Mouse (Mus musculus): ENCODE results near the gene Stard3. TPM values are rescaled to one million over a fixed set of nuclear protein-coding genes. Genes with fewer than 3 reads are reported as not detected.
A peak's percentile ranks its signal among the peaks of the same experiment; 100 is the strongest.
"Not testable (repeated sequence)": the region's sequence is repeated elsewhere in the genome, so short reads cannot be mapped to it uniquely, and the experiment has no call there.

Gene Stard3
- polyA plus RNA-seq, 1 experiment from 2014 or later = 39.6 TPM

- ATAC-seq (replicated peaks; ENCODE audit: insufficient number of reproducible peaks, low FRiP score, low TSS enrichment) = no peak
- Histone ChIP-seq H3K9me3 (replicated peaks; ENCODE audit: control insufficient read depth, low read length) (no peaks in the 10 kb centered on the region), H3K27me3 (ENCODE audit: control insufficient read depth, insufficient read depth, low read length) (peaks cover 8% of the 10 kb centered on the region), H3K4me1 (ENCODE audit: control insufficient read depth, insufficient read depth, low read length) (peaks cover 38% of the 10 kb centered on the region), H3K27ac (ENCODE audit: low read depth, low read length) (peak overlapping the region; percentile 10; the same call in 1 of the 2 replicates), H3K4me3 (ENCODE audit: low read depth, low read length) (no peak overlapping the region), H3K36me3 (ENCODE audit: control insufficient read depth, insufficient read depth, low read length) (peaks cover 13% of the 10 kb centered on the region), H3K9ac (ENCODE audit: low read depth, low read length) (no peak overlapping the region), H3K4me2 (no peak overlapping the region)
- 93% methylated on average over 2 of the region's 2 CpGs for WGBS (ENCODE audit: insufficient replicate concordance)
These were observed 23.5 kb downstream of the Stard3 start for GRCm38 (mm10) chr11:98381651-98382050.

GRCm38 (mm10) chr11:98382405-98382804 lies 24.2 kb downstream of the Stard3 start:
- not testable (repeated sequence) for H3K4me2 ChIP-seq; H3K9ac ChIP-seq (ENCODE audit: low read depth, low read length); H3K36me3 ChIP-seq (ENCODE audit: control insufficient read depth, insufficient read depth, low read length); H3K4me3 ChIP-seq (ENCODE audit: low read depth, low read length); H3K27ac ChIP-seq (ENCODE audit: low read depth, low read length); H3K9me3 ChIP-seq (replicated peaks; ENCODE audit: control insufficient read depth, low read length); ATAC-seq (replicated peaks; ENCODE audit: insufficient number of reproducible peaks, low FRiP score, low TSS enrichment)
- peaks cover 10% of the 10 kb centered on the region for H3K27me3 ChIP-seq (ENCODE audit: control insufficient read depth, insufficient read depth, low read length)
- WGBS (ENCODE audit: insufficient replicate concordance) = 18% methylated on average over 2 of the region's 2 CpGs
- H3K4me1 ChIP-seq (ENCODE audit: control insufficient read depth, insufficient read depth, low read length) = peaks cover 31% of the 10 kb centered on the region

- Histone ChIP-seq H3K4me1 (ENCODE audit: control insufficient read depth, insufficient read depth, low read length) (peaks cover 40% of the 10 kb centered on the region), H3K4me2 (peak within 1 kb of the TSS; percentile 74), H3K9me3 (replicated peaks; ENCODE audit: control insufficient read depth, low read length) (no peaks in the 10 kb centered on the region), H3K4me3 (ENCODE audit: low read depth, low read length) (peak within 1 kb of the TSS; percentile 47), H3K27me3 (ENCODE audit: control insufficient read depth, insufficient read depth, low read length) (peaks cover 19% of the 10 kb centered on the region), H3K27ac (ENCODE audit: low read depth, low read length) (peak within 1 kb of the TSS; percentile 92), H3K9ac (ENCODE audit: low read depth, low read length) (peak within 1 kb of the TSS; percentile 80), H3K36me3 (ENCODE audit: control insufficient read depth, insufficient read depth, low read length) (peaks cover 3% of the 10 kb centered on the region; the same call in 1 of the 2 replicates)
- 24% methylated on average over 14 of the region's 14 CpGs for WGBS (ENCODE audit: insufficient replicate concordance)
- ATAC-seq (replicated peaks; ENCODE audit: insufficient number of reproducible peaks, low FRiP score, low TSS enrichment) = peak; percentile 24; the same call in 1 of the 2 replicates
These were observed 25.3 kb downstream of the Stard3 start, which contains the start of gene Tcap for GRCm38 (mm10) chr11:98383261-98384030. Gene Tcap (plus strand): TSS chr11:98383811.

- no peaks in the 10 kb centered on the region; the same call in 1 of the 2 replicates for H3K36me3 ChIP-seq (ENCODE audit: control insufficient read depth, insufficient read depth, low read length)
- peak overlapping the region; percentile 92 for H3K27ac ChIP-seq (ENCODE audit: low read depth, low read length)
- ATAC-seq (replicated peaks; ENCODE audit: insufficient number of reproducible peaks, low FRiP score, low TSS enrichment) = no peak
- peaks cover 19% of the 10 kb centered on the region for H3K27me3 ChIP-seq (ENCODE audit: control insufficient read depth, insufficient read depth, low read length)
- H3K9me3 ChIP-seq (replicated peaks; ENCODE audit: control insufficient read depth, low read length) = no peaks in the 10 kb centered on the region
- WGBS (ENCODE audit: insufficient replicate concordance) = 59% methylated on average over 20 of the region's 20 CpGs
- H3K9ac ChIP-seq (ENCODE audit: low read depth, low read length) = peak overlapping the region; percentile 80
- H3K4me2 ChIP-seq = peak overlapping the region; percentile 74
- peak overlapping the region; percentile 47 for H3K4me3 ChIP-seq (ENCODE audit: low read depth, low read length)
- peaks cover 42% of the 10 kb centered on the region for H3K4me1 ChIP-seq (ENCODE audit: control insufficient read depth, insufficient read depth, low read length)
These were observed 26.0 kb downstream of the Stard3 start for GRCm38 (mm10) chr11:98384216-98384615.

- H3K9me3 ChIP-seq (replicated peaks; ENCODE audit: control insufficient read depth, low read length) = no peaks in the 10 kb centered on the region
- H3K4me2 ChIP-seq = peak overlapping the region; percentile 74
- peak overlapping the region; percentile 47 for H3K4me3 ChIP-seq (ENCODE audit: low read depth, low read length)
- ATAC-seq (replicated peaks; ENCODE audit: insufficient number of reproducible peaks, low FRiP score, low TSS enrichment) = no peak
- H3K36me3 ChIP-seq (ENCODE audit: control insufficient read depth, insufficient read depth, low read length) = no peaks in the 10 kb centered on the region; the same call in 1 of the 2 replicates
- H3K4me1 ChIP-seq (ENCODE audit: control insufficient read depth, insufficient read depth, low read length) = peaks cover 36% of the 10 kb centered on the region
- peaks cover 19% of the 10 kb centered on the region for H3K27me3 ChIP-seq (ENCODE audit: control insufficient read depth, insufficient read depth, low read length)
- 51% methylated on average over 8 of the region's 8 CpGs for WGBS (ENCODE audit: insufficient replicate concordance)
- H3K27ac ChIP-seq (ENCODE audit: low read depth, low read length) = peak overlapping the region; percentile 92
- H3K9ac ChIP-seq (ENCODE audit: low read depth, low read length) = peak overlapping the region; percentile 80
These were observed 26.8 kb downstream of the Stard3 start for GRCm38 (mm10) chr11:98384721-98385637.

GRCm38 (mm10) chr11:98385638-98386585 lies 27.7 kb downstream of the Stard3 start, which contains the start of gene Pnmt:
Gene Pnmt (plus strand): TSS chr11:98386450.
- peaks cover 42% of the 10 kb centered on the region for H3K4me1 ChIP-seq (ENCODE audit: control insufficient read depth, insufficient read depth, low read length)
- peak within 1 kb of the TSS; percentile 74 for H3K4me2 ChIP-seq
- H3K27ac ChIP-seq (ENCODE audit: low read depth, low read length) = no peak within 1 kb of the TSS
- H3K36me3 ChIP-seq (ENCODE audit: control insufficient read depth, insufficient read depth, low read length) = no peaks in the 10 kb centered on the region
- H3K9ac ChIP-seq (ENCODE audit: low read depth, low read length) = peak within 1 kb of the TSS; percentile 80
- peaks cover 19% of the 10 kb centered on the region for H3K27me3 ChIP-seq (ENCODE audit: control insufficient read depth, insufficient read depth, low read length)
- WGBS (ENCODE audit: insufficient replicate concordance) = 44% methylated on average over 25 of the region's 25 CpGs
- no peak for ATAC-seq (replicated peaks; ENCODE audit: insufficient number of reproducible peaks, low FRiP score, low TSS enrichment)
- no peaks in the 10 kb centered on the region for H3K9me3 ChIP-seq (replicated peaks; ENCODE audit: control insufficient read depth, low read length)
- peak within 1 kb of the TSS; percentile 47; the same call in 1 of the 2 replicates for H3K4me3 ChIP-seq (ENCODE audit: low read depth, low read length)

GRCm38 (mm10) chr11:98386596-98386995 lies 28.4 kb downstream of the Stard3 start:
- WGBS (ENCODE audit: insufficient replicate concordance) = 12% methylated on average over 24 of the region's 24 CpGs
- peaks cover 47% of the 10 kb centered on the region for H3K4me1 ChIP-seq (ENCODE audit: control insufficient read depth, insufficient read depth, low read length)
- no peak for ATAC-seq (replicated peaks; ENCODE audit: insufficient number of reproducible peaks, low FRiP score, low TSS enrichment)
- peaks cover 19% of the 10 kb centered on the region for H3K27me3 ChIP-seq (ENCODE audit: control insufficient read depth, insufficient read depth, low read length)
- no peaks in the 10 kb centered on the region for H3K36me3 ChIP-seq (ENCODE audit: control insufficient read depth, insufficient read depth, low read length)
- peak overlapping the region; percentile 63; the same call in 1 of the 2 replicates for H3K9ac ChIP-seq (ENCODE audit: low read depth, low read length)
- peak overlapping the region; percentile 38 for H3K4me2 ChIP-seq
- no peak overlapping the region for H3K27ac ChIP-seq (ENCODE audit: low read depth, low read length)
- no peaks in the 10 kb centered on the region for H3K9me3 ChIP-seq (replicated peaks; ENCODE audit: control insufficient read depth, low read length)
- no peak overlapping the region for H3K4me3 ChIP-seq (ENCODE audit: low read depth, low read length)

All from heart, embryonic 11.5 days (tissue).